Mouse (Mus musculus) adrenal gland (tissue): Measurements from ENCODE around the gene Ift22.

ENCODE experiments used
- intact Hi-C: fragments of 180-260 bp; cut with DNase I; formaldehyde crosslinking; loops from one replicate; pipeline ENCODE4 v1.15.1; 2025
- long read RNA-seq, 2 experiments: library from polyadenylated mRNA; unstranded; transcript quantifications; one replicate each; pipeline ENCODE4 v2.0.0; 2020; ENCODE audit warnings: borderline replicate concordance in 1 of 2; ENCODE audit not compliant: insufficient replicate concordance in 1 of 2

Gene Ift22
- long read RNA-seq, experiment 1, transcript Ift22-205 (5 exons, 3,071 nt), result major isoform, 12 of 20 reads
- long read RNA-seq, experiment 1, partial matches to known transcripts, result 0 of 20 reads
- long read RNA-seq, experiment 1, other reads (novel, unspliced or antisense), result 4 of 20 reads
- long read RNA-seq, experiment 2, transcript Ift22-205 (5 exons, 3,071 nt), result major isoform, 25 of 29 reads
- long read RNA-seq, experiment 2, partial matches to known transcripts, result 0 of 29 reads
- long read RNA-seq, experiment 2, other reads (novel, unspliced or antisense), result 2 of 29 reads

- intact Hi-C loops, result no loop called here
Observed at GRCm38 (mm10) chr5:136907991-136908857, at the start of gene Ift22. TSS of gene Ift22 (plus strand) at chr5:136908150.

GRCm38 (mm10) chr5:136861191-136861940 lies 46.6 kb upstream of the Ift22 start:
- intact Hi-C loops, result no loop called here

- intact Hi-C loops, result no loop called here
Observed at GRCm38 (mm10) chr5:136862806-136863205, 45.1 kb upstream of the Ift22 start.

GRCm38 (mm10) chr5:136863276-136863675 lies 44.7 kb upstream of the Ift22 start:
- intact Hi-C loops, result no loop called here

GRCm38 (mm10) chr5:136863961-136864674 lies 43.8 kb upstream of the Ift22 start:
- intact Hi-C loops, result no loop called here

GRCm38 (mm10) chr5:136867706-136868105 lies 40.2 kb upstream of the Ift22 start:
- intact Hi-C loops, result no loop called here

GRCm38 (mm10) chr5:136869451-136870114 lies 38.4 kb upstream of the Ift22 start:
- intact Hi-C loops, result no loop called here

- intact Hi-C loops, result no loop called here
Observed at GRCm38 (mm10) chr5:136872417-136872816, 35.5 kb upstream of the Ift22 start.

- intact Hi-C loops, result no loop called here
Observed at GRCm38 (mm10) chr5:136874271-136874670, 33.7 kb upstream of the Ift22 start.

- intact Hi-C loops, result loop anchor here (2.0 kb wide), 2 partner anchors 39 to 89 kb away; no protein-coding TSS in a partner anchor
Observed at GRCm38 (mm10) chr5:136880101-136880500, 27.8 kb upstream of the Ift22 start.

- intact Hi-C loops, result loop anchor here (2.0 kb wide), 2 partner anchors 41 to 91 kb away; no protein-coding TSS in a partner anchor
Observed at GRCm38 (mm10) chr5:136881380-136882009, 26.5 kb upstream of the Ift22 start.

- intact Hi-C loops, result no loop called here
Observed at GRCm38 (mm10) chr5:136882055-136882787, 25.7 kb upstream of the Ift22 start.

GRCm38 (mm10) chr5:136882788-136883439 lies 25.0 kb upstream of the Ift22 start, which contains the start of gene Col26a1:
TSS of gene Col26a1 (minus strand) at chr5:136883209.
- intact Hi-C loops, result no loop called here

GRCm38 (mm10) chr5:136886957-136887356 lies 21.0 kb upstream of the Ift22 start:
- intact Hi-C loops, result no loop called here

- intact Hi-C loops, result no loop called here
Observed at GRCm38 (mm10) chr5:136888539-136889355, 19.2 kb upstream of the Ift22 start.

- intact Hi-C loops, result no loop called here
Observed at GRCm38 (mm10) chr5:136894840-136895528, 13.0 kb upstream of the Ift22 start.

GRCm38 (mm10) chr5:136895529-136895963 lies 12.4 kb upstream of the Ift22 start:
- intact Hi-C loops, result no loop called here
